Mouse (Mus musculus) heart, postnatal 0 days (tissue): Measurements from ENCODE around the gene Cenpu. TPM values are rescaled to one million over a fixed set of nuclear protein-coding genes. Genes with fewer than 3 reads are reported as not detected.
"Not testable (repeated sequence)": the region's sequence is repeated elsewhere in the genome, so short reads cannot be mapped to it uniquely, and the experiment has no call there.

Source experiments
- ATAC-seq: fragments of 200-750 bp; cut with Nextera tagmentation; 2 replicates; pipeline ENCODE4 v1.8.0; 2017; ENCODE audit warnings: low read depth, moderate number of reproducible peaks, moderate library complexity; ENCODE audit not compliant: insufficient read depth
- DNase-seq: peaks from one replicate; pipeline ENCODE4 v3.0.0-alpha.2; 2016; ENCODE audit warnings: low spot score
- H3K27ac ChIP-seq: fragments of 300-500 bp; sonication (generic); 2 replicates; pipeline ENCODE4 v1.5.1; 2014; ENCODE audit warnings: low read depth, mild to moderate bottlenecking
- H3K27me3 ChIP-seq: fragments of 300-500 bp; sonication (generic); 2 replicates; pipeline ENCODE4 v1.6.1; 2014; ENCODE audit warnings: low read length, mixed read lengths; ENCODE audit not compliant: control insufficient read depth, insufficient read depth
- H3K36me3 ChIP-seq: fragments of 300-500 bp; sonication (generic); replicated peaks from 2 replicates; pipeline ENCODE4 v1.6.1; 2014; ENCODE audit warnings: low read length, mixed read lengths; ENCODE audit not compliant: control insufficient read depth, insufficient read depth
- H3K4me1 ChIP-seq: fragments of 300-500 bp; sonication (generic); 2 replicates; pipeline ENCODE4 v1.6.1; 2014; ENCODE audit warnings: antibody characterized with exemption; ENCODE audit not compliant: control insufficient read depth, insufficient read depth
- H3K4me2 ChIP-seq: fragments of 300-500 bp; sonication (generic); 2 replicates; pipeline ENCODE4 v1.6.1; 2014; ENCODE audit warnings: low read depth, mild to moderate bottlenecking, low read length, moderate library complexity
- H3K4me3 ChIP-seq: fragments of 300-500 bp; sonication (generic); 2 replicates; pipeline ENCODE4 v1.5.1; 2014; ENCODE audit warnings: low read depth, low read length
- H3K9ac ChIP-seq: fragments of 300-500 bp; sonication (generic); replicated peaks from 2 replicates; pipeline ENCODE4 v1.6.1; 2014; ENCODE audit warnings: low read depth, low read length, mixed read lengths
- H3K9me3 ChIP-seq: fragments of 300-500 bp; sonication (generic); replicated peaks from 2 replicates; pipeline ENCODE4 v1.6.1; 2016; ENCODE audit warnings: low read length; ENCODE audit not compliant: control insufficient read depth
- CTCF ChIP-seq: IDR thresholded peaks from 2 replicates; pipeline ENCODE4 v1.5.1; 2016; ENCODE audit warnings: antibody characterized with exemption, control low read depth, low read depth
- EP300 ChIP-seq: IDR thresholded peaks from 2 replicates; pipeline ENCODE4 v1.6.1; 2016; ENCODE audit warnings: antibody characterized with exemption, low read depth
- WGBS: fragments of 180-500 bp; shearing (Covaris S2); extraction: QIAGEN DNeasy Blood & Tissue Kit; methylation state at CpG from one replicate; pipeline ENCODE4 v1.1.7; 2014; 5-methylcytosine and 5-hydroxymethylcytosine counted together
- polyA plus RNA-seq: library from polyadenylated mRNA; unstranded; fragments of >200 nt; fragmentation: Nextera tagmentation; extraction: Ambion mirVana; gene quantifications from 2 replicates; pipeline ENCODE4 v1.2.1, GENCODE M21; 2015
- total RNA-seq: library from RNA; depleted of rRNA; stranded (reverse); fragments of >200 nt; gene quantifications from 2 replicates; pipeline ENCODE4 v1.2.3, GENCODE M21; 2014; ENCODE audit warnings: low replicate concordance

The Cenpu gene
- total and polyA plus RNA-seq, 2 experiments from 2014 or later = 1.1 to 5.3 TPM

DNA sequence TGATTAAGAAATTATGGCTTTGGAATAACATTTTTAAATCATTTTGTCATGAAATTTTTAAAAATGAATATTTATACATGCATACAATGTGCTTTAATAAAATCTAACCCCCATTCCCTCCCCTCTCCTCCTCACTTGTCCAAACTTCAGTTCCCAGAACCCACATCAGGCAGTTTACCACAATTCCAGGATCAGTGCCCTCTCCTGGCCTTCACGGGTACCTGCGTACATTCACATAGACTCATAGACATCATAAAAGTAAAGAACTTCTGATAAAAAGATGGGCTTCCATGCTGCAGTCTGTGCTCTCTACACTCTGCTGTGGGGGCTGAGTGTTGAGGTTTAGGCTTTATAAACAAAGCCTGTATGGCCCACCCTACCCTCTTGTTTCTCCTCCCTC, 17.1 kb downstream of the Cenpu start:
- Histone ChIP-seq H3K4me2 (no peak overlapping the region), H3K27ac (no peak overlapping the region), H3K9ac (no peak overlapping the region), H3K36me3 (peaks cover 7% of the 10 kb centered on the region; the same call in 1 of the 2 replicates), H3K9me3 (no peaks in the 10 kb centered on the region), H3K4me3 (no peak overlapping the region), H3K27me3 (no peaks in the 10 kb centered on the region), H3K4me1 (no peaks in the 10 kb centered on the region)
- 77% methylated on average over 2 of the region's 2 CpGs for WGBS
- DNase-seq (no peak), ATAC-seq (no peak)
- peak; percentile 28; the same call in 1 of the 2 replicates for TF ChIP-seq CTCF
- no peak for TF ChIP-seq EP300

DNA sequence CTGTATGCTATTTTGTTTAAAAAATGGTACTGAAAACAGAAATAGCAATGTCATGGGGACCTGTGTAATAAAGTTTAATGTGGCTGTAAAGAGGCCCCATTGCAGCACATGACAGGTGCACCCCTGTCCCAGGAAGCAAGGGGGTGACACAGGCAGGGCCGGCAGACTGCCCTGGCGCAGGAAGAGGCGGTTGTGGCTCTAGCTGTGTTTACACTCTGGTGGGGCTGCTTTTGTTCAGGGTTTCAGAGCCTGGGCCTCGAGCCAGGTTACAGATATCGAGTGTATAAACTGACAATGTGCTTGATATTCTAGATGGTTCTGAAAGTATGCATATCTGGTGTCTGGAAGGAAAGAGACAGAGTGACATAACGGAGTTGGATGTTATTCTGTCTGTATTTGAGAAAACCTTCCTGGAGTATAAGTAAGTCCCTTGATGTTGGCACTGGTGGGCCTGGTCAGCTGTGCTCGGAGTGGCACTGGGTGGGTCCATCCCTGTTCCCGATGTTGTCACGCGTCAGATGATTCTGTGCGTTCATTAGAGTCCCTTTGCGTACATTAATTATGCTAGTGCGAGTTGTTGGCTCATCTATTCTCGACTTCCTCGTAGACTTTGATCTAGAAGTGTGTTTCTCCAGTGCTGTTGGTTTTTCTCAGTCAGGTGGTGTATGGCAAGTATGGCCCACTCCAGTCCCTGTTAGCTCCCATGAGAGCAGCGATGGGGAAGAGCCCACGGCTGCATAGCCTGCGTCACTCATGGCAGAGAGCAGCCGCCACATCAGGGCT, 18.0 kb downstream of the Cenpu start:
- Histone ChIP-seq H3K4me1 (no peaks in the 10 kb centered on the region), H3K9ac (no peak overlapping the region), H3K27ac (no peak overlapping the region), H3K27me3 (no peaks in the 10 kb centered on the region), H3K4me3 (no peak overlapping the region), H3K4me2 (no peak overlapping the region), H3K36me3 (peaks cover 16% of the 10 kb centered on the region), H3K9me3 (no peaks in the 10 kb centered on the region)
- ATAC-seq (no peak), DNase-seq (no peak)
- TF ChIP-seq EP300 = no peak
- TF ChIP-seq CTCF = no peak
- 70% methylated on average over 19 of the region's 19 CpGs for WGBS

DNA sequence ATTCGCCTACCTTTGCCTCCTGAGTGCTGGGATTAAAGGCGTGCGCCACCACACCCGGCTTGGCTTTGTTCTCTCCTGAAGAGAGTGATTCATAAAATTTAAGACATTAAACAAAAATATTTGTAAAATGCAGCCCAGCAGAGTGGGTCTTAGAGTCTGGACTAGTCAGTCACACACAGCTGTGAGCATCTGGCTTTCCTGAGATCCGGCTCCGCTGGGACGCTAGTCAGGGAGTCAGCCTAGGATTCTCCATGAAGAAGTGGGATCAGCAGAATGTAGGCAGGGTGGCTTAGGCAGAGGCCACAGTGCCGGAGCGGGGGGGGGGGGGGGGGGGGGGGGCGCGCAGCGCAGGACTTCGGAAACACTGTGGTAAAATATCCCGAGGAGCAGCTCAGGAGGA, 18.8 kb downstream of the Cenpu start:
- Histone ChIP-seq H3K4me1 (no peaks in the 10 kb centered on the region), H3K9ac (no peak overlapping the region), H3K4me2 (no peak overlapping the region), H3K27ac (no peak overlapping the region), H3K9me3 (no peaks in the 10 kb centered on the region), H3K27me3 (no peaks in the 10 kb centered on the region), H3K36me3 (peaks cover 21% of the 10 kb centered on the region), H3K4me3 (no peak overlapping the region)
- 95% methylated on average over 9 of the region's 14 CpGs for WGBS
- no peak for ATAC-seq
- TF ChIP-seq CTCF = no peak
- TF ChIP-seq EP300 = no peak
- DNase-seq = no peak

DNA sequence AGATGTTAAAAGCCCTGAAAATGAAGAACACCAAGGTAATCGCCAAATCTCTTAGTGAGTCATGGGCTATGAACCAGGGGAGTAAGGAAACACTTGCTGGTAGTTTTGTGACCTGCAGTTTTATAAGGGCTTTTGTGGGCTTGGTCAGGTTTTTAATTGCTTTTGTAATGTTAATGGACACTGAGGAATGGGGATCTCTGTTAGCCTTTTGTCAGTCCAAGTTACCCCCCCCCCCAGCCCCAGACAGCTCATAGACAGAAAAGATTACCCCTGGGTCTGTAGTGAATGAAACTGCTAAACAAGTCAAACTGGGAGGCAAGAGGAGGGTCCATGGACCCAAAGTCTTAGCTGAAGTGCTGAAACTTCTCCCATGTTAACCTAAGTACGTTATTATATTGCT, 21.6 kb downstream of the Cenpu start:
- WGBS = 94% methylated on average over 2 of the region's 2 CpGs
- no peak for TF ChIP-seq EP300
- TF ChIP-seq CTCF = no peak

DNA sequence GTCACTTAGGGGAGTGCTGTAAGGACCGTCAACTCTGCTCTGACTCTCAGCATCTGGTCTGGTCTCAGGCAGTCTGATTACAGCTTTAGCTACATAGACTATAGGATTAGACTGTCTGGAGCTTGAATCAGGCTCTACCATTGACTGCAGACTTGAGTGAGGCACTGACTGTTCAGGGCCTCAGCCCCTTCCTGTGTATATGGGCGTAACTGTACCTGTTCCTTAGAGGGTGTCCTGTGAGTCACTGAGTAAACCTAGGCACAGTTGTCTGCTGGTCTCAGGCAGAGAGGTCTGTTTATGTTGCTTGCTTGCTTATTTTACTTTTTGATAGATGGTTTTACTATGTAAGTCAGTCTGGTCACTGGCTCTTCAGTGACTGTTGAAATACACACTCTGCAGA, 22.1 kb downstream of the Cenpu start:
- Histone ChIP-seq H3K27me3 (no peaks in the 10 kb centered on the region), H3K4me3 (no peak overlapping the region), H3K27ac (no peak overlapping the region), H3K9me3 (no peaks in the 10 kb centered on the region), H3K9ac (no peak overlapping the region), H3K4me2 (no peak overlapping the region), H3K36me3 (peaks cover 45% of the 10 kb centered on the region), H3K4me1 (no peaks in the 10 kb centered on the region)
- TF ChIP-seq EP300 = no peak
- TF ChIP-seq CTCF = no peak
- ATAC-seq (no peak), DNase-seq (no peak)
- 88% methylated on average over 2 of the region's 2 CpGs for WGBS

More for the DNA sequence above, 21.6 kb downstream of the Cenpu start:
- H3K9me3 ChIP-seq = no peaks in the 10 kb centered on the region
- DNase-seq (no peak), ATAC-seq (no peak)
- no peaks in the 10 kb centered on the region for H3K27me3 ChIP-seq
- no peak overlapping the region for H3K4me2 ChIP-seq
- H3K27ac ChIP-seq = no peak overlapping the region
- peaks cover 40% of the 10 kb centered on the region for H3K36me3 ChIP-seq
- H3K4me1 ChIP-seq = no peaks in the 10 kb centered on the region
- H3K9ac ChIP-seq = no peak overlapping the region
- no peak overlapping the region for H3K4me3 ChIP-seq

DNA sequence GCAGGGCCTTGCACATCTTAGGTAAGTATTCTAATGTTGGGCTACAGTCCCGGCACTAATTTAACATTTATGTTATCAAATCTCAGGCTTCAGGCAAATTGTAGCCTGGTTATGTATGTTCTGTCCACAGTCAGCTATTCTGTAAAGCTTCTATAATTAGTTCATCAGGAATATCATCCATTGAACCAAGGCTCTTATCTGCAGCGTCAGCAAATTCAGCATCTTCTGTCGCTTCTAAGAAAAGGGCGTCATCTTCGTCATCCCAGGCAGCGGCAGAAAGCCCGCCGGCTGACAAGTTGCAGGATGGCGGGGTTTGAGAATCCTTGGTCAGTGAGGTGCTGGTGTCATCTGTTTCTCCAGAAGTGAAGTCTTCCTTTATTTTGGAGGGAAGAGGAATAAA, 27.0 kb downstream of the Cenpu start:
- ATAC-seq = no peak

DNA sequence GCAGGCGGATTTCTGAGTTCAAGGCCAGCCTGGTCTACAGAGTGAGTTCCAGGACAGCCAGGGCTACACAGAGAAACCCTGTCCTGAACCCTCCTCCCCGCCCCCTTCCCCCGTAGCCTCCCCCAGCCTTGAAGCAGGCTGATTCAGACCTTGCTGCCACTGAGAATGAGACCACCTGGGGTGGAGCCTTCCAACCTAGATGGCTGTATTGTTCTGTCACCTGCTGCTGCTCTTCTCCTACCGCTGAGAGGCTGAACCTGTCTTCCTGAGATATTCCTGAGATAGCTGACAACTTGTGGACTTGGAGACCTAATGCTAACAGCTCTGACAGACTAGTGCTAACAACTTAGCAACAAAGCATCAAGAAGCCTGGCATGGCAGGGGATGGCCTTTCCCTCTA, 32.5 kb downstream of the Cenpu start:
- H3K27me3 ChIP-seq, DNase-seq, H3K4me1 ChIP-seq, H3K4me3 ChIP-seq, H3K9me3 ChIP-seq, H3K27ac ChIP-seq, H3K4me2 ChIP-seq, H3K9ac ChIP-seq, ATAC-seq: not testable (repeated sequence)
- peaks cover 18% of the 10 kb centered on the region for H3K36me3 ChIP-seq
- 73% methylated on average over 4 of the region's 4 CpGs for WGBS

More for the DNA sequence above, 27.0 kb downstream of the Cenpu start:
- no peak overlapping the region for H3K4me2 ChIP-seq
- peaks cover 63% of the 10 kb centered on the region for H3K36me3 ChIP-seq
- no peak overlapping the region for H3K27ac ChIP-seq
- no peak for TF ChIP-seq CTCF
- TF ChIP-seq EP300 = no peak
- 86% methylated on average over 9 of the region's 9 CpGs for WGBS
- DNase-seq = no peak
- no peaks in the 10 kb centered on the region for H3K4me1 ChIP-seq
- no peak overlapping the region for H3K4me3 ChIP-seq
- H3K9ac ChIP-seq = no peak overlapping the region
- H3K27me3 ChIP-seq = no peaks in the 10 kb centered on the region
- H3K9me3 ChIP-seq = no peaks in the 10 kb centered on the region
